Mouse (Mus musculus) left cerebral cortex, adult 9 months (tissue): ENCODE results near the gene Fam161a.

Experiments used
- DNase-seq, 2 experiments: peaks; one replicate each; pipeline ENCODE4 v3.0.0; 2022; ENCODE audit warnings: low spot score in 2 of 2

Gene Fam161a

DNA sequence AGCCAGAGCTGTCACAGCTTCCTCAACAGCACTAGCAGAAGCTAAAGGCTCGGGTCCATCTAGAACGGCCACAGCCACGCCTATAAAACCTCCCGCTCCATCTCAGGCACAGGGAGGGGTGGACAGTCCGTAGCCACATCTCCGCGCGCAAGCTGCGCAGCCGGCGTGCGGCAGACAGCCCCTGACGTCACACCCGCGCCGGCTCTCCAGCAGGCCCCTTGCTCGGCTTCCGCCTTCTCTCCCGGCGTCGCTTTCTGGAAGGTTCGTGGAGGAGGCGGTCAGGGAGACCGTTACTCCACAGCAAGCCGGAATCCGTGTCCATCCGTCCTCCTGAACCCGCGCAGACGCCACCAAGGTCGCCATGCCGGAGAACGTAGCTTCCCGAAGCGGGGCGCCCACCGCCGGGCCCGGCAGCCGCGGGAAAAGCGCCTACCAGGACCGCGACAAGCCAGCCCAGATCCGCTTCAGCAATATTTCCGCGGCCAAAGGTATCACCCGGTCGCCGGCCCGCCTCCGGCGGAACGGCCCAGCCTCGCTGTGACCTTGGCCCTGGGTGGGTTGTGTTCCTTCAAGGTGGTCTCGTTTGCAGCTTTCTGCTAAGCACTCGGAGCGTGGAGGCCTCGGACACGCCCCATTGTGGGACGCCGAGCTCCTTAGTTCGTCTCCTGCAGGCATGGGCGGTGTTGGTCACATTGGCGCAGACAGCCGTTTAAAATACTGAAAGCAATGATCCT is 16.8 kb upstream of the Fam161a start, which contains the start of gene Cct4:
Gene Cct4 (plus strand): TSS at position 127 of the 734 bp plus-strand sequence.
- DNase-seq: peak; percentile 76 to 93

DNA sequence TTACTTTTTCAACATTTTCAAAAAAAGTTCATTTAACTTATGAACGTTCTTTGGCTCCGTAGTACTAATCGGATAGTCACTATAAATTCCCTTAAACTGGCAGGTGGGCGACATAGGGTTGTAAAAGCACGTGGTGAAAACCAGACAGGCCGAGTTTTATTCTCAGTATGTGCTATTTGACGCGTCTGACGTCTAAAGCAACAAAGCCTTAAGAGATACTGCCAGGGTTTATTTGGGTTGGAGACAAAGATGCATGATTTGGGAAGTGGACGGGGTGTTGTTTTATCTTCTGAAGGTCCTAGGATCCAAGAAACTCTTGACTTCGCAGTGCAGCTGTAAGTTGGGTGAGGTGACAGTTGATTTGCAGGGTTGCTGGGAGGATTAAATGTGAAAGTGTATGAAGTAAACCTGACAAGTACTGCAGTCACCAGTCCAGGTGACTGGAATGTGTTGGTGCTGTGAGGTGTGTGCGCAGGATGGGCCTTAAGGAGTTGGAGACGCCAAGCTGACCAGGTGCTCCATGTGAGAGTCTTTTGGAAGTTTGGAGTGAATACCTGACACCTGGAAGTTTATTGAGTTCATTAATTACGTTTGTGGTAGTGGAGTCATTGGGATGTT is 16.0 kb upstream of the Fam161a start:
- DNase-seq: no peak

DNA sequence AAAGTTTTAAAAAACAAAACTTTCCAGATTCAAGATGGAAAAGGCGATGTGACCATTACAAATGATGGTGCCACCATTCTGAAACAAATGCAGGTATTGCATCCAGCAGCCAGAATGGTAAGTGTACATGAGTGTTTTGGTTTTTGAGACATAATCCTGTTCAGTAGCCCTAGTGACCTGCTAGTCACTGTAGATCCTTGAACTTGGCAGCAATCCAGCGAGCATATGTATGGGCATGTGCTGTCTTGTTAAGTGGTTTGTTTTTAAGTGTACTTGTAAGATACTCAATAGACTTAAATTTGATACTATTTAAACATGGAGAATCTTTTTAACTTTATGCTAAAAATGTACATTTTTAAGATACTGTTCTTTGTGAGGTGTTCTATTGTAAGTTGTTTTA is 13.1 kb upstream of the Fam161a start:
- DNase-seq: no peak

DNA sequence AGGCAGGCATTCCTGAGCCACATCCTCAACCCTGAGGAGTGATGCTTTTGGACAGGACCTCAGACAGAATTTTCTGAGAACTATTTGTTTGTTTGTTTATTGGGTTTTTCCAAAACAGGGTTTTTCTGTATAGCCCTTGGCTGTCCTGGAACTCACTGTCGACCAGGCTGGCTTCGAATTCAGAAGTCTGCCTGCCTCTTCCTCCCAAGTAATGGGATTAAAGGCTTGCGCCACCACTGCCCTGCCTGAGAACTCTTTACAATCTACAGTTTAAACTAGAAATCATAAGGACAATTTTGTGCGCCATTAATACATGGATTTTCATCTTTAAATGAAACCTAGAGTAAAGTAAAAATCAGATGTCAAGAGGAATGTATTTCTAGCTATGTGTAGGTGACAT is 11.9 kb upstream of the Fam161a start:
- DNase-seq: no peak

DNA sequence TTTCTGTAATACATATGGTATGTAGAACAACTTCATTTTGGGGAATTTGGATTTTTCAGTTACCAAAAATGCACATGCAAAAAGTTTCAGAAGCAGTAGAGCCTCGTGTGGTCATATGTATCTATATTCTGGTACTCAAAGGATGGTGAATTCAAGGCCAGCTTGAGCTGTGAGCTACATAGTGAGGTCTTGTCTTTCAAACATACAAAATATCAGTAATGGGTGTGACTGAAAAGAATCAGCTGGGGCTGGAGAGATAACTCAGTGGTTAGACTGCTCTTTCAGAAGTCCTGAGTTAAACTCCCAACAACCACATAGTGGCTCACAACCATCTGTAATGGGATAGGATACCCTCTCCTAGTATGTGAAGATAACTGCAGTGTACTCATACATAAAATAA is 9.0 kb upstream of the Fam161a start:
- no peak for DNase-seq

DNA sequence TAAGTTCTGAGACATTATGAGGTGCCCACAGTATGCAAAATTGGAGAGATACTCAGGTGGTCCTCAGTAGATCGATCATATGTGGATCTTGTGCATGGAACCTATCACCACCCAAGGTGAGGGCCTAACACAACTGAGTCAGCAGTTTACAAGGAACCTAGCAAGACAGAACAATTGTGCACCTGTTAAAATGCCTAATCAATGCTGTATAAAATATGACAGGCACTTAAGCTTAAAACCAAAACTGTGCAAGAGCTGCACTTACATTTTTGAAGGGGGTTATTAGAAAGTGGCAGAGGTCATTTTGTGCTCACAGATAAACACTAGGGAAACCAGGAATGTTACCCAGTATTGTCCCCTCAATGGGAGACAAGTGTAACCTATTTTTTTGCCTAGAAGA is 2.1 kb upstream of the Fam161a start:
- DNase-seq: no peak

DNA sequence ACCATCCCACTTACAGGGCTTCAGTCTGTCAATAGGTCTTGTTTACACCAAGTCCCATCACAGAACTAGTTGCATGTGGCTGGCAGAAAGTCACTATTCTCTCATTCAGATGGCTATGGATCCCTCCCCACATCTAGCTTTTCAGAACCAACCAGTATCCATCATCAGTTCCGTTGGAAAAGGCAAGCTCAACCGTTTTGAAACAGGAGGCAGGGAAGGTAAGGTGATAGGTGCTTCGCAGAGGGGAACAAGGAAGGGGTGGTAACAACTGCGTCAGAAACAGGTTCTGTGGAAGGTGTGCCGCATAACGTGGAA is 208 bp upstream of the Fam161a start:
- no peak for DNase-seq

DNA sequence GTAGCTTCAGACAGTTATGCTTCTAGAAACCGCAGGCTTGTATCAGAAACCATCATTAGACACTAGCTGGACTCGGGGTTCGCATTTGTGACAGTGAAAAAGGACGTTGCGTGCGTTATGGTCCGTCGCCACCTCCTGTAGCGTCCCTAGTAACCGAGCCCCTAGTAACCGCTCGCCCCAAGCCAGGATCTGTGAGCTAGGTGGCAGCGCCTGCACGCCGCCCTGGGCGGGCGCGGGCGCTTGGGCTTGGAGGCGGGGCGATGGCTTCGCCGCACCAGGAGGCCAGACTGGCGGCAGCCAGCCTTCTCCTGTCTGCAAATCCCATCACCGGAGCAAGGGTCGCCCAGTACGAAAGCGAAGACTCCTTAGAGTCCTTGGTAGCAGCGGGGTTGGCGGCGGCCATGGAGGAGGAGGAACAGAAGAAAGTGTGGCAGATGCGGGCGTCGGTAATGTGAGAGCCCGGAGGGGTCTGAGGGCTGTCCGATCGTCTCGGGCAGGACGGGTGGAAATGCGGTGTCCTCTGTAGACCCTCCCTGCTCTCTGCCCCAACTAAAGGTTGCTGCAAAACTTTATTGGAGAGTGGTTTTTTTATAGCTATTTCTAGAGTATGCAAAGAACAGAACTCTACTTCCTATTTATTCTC is 971 bp downstream of the Fam161a start:
- peak; percentile 33 to 82 for DNase-seq

DNA sequence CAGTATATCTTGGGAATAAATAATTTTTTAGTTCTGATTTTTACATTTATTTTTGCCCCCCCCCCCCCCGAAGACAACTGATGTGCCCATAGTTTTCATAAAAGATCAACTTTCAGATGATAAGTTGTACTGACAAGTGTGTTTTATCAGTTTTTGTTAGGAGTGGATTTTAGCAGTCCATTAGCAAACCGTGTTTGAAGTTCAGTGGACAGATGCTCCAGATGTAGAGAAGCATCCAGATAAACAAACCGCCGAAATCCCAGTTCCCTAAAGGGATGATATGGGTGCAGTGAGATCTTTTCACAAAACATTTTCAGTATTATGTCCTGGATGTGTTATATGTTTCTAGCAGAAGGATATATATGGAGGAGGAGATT is 1.5 kb downstream of the Fam161a start:
- DNase-seq: no peak

DNA sequence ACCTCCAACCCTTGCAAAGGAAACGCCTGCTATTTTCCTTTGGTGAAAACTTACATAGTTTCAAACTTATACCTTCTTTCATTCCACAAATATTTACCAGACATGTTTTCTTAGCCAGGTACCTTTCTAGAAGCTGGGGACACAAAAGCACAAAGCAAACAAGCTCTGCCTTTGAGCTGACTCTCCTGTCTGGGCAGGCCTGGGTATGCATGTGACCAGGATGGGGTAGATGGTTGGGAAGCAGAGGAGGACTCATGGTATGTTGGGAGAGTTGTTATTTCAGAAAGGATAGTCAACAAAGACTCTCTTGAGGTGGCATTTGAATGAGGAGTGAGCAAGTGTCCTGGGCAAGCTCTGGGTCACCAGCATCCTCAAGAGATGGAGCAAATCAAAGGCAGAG is 5.8 kb downstream of the Fam161a start:
- DNase-seq: no peak

DNA sequence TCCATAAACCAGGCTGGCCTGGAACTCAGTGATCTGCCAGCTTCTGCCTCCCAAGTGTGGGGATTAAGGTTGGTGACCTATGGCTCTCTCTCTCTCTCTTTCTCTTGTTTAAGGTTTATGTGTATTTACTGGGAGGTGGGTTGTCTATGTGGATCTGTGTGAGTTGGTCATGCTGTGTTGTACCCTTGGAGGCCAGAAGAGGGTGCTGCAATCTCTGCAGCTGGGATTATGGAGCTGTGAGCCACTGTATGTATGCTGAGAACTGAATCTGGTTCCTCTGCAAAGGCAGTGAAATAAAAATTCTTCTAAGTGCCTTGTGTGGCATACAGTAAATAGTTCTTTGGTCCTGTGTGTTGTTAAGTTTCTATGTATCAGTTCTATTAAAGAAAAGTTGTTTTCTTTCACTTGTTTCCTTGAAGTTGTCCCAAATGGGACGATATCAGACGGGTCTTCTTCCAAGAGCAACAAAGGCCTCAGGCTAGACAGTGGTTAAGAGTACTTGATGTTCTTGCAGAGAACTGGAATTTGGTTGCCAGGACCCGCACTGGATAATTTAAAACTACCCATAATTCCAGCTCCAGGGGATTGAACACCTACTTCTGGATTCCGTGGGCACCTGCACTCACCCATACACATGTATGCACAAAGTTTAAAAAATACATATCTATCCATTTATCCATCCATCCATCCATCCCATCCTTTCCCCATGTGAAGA is 6.4 kb downstream of the Fam161a start:
- no peak for DNase-seq

DNA sequence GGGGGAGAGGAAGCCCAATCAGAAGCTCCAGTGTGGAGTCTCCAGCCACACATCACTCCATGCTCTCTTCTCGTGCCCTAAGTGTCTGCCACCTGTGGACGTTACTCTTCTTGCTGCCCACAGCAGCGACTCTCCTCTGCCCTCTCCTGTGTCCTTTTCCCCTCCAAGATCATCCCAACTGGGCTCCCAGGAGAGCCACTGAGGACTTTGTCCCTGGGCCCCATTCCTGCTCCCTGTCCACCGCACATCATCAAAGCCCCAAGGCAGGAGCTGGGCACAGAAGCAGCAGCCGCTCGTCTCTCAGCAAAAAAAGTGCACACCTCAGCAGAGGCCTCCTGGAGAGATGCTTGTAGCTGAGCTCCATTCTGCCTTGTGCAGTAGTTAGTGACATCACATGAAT is 7.7 kb downstream of the Fam161a start:
- no peak for DNase-seq

DNA sequence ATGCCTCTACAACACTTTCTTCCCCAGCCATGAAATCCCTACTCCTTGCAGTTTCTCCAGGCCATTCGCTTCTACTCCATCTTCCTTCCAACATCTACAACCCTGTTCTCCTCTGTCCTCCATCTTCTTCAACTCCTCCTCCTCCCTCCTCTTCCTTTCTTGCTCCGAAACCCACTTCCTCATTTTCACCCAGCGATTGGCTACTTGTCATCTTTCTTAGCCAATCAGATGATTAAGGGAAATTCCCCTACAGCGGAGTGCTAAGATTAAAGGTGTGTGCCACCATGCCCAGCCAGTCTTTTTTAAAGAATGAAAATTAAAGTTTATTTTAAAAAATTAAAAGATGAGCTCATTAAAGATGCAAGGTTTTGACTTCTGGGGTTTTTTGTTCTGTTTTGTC is 10.6 kb downstream of the Fam161a start:
- DNase-seq: no peak

DNA sequence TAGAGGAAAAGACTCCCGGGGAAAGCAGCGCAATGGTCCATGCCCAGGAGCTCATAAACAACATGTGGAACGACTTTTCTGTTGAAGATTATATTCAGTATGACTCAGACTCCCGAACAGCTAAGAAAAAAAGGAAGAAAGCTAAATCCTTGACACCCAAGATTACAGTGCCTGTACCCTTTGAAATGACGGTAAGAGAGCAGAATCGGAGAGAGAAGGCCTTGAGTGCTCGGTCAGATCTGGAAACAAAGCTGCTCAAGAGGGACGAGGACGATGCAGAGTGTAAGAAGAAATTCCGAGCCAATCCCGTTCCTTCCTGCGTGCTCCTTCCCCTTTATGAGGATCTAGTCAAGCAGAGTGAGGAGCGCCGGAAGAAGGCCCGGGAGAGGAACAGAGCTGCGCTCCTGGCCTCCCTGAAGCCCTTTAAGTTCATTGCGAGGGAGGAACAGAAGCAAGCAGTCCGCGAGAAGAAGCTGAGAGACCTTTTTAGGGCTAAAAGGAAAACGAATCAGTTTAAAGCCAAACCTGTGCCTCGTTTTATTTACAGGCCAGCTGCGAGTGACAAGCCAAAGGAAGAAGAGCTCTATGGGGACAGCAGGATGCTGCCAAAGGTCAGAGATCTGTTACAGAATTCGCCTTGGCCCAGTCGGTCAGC is 12.9 kb downstream of the Fam161a start:
- DNase-seq: no peak

DNA sequence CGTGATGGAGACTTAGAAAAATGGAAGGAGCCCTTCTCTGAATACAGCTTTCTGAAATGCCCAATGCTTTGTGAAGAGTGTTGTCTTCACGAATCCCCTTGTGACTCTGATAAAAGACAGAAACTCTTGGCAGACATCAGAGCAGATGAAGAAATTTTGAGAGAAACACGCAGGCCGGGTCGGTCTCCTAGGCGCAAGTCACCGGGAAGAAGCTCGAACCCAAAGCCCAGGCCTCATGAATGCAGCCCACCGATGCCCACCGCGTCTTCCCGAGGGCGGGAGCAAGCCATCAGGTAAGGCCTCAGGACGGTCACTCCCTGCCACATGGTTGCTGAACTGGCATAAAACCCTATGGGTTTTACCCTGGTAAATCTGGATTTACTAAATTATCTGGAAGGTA is 13.5 kb downstream of the Fam161a start:
- no peak for DNase-seq

DNA sequence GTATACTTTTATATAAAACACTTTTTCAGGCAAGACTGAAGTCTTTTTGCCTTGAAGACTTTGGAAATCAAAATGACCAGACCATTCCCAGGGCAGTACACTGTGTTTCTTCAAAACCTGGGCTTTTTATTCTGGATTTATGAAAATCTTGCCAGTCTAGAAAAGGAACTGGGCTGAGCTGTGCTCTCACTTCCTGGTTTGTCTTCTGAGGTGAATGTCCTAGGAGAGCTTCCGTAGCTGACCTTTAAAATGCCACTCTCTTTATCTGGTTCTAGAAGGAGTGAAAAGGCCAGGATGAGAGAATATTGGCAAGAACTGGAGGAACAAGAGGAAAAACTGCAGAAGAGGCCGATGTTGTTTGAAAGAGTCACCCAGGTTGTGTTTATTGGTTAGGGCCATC is 15.8 kb downstream of the Fam161a start:
- no peak for DNase-seq

DNA sequence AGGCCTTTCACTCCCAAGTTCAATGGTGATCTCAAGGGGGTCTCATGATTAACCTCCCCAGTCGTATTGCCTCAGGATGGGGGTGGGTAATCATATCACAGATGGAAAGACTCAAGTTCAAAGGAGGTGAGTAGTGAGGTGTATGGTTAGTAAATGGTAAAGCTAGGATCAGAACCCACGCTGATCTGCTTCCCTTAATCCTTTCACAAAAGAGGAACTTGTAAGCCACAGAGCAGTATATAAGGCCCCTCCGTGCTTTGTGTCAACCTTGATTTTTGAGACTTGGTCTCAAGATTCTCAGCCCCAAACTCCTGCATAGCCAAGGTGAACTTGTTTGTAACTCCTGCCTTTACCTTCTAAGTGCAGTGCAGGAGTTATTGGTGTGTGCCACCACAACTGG is 16.8 kb downstream of the Fam161a start:
- no peak for DNase-seq

DNA sequence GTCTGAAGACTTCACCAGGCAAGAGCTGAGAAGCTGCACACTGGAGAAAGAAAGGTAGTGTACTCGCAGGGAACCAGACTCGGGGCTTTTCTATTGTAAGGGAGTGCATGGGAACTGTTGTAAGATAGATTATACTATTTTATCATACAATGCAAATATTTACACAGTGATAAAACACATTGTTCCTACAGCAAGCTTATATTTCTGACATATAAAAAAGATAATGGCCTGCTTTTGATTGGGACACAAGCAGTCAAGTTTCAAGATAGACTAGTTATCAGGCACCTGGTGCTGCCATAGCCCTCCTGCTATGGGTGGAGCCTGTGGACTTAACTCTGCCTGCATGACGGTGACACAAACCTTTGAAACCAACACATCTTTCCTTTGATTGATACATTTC is 21.6 kb downstream of the Fam161a start:
- no peak for DNase-seq

DNA sequence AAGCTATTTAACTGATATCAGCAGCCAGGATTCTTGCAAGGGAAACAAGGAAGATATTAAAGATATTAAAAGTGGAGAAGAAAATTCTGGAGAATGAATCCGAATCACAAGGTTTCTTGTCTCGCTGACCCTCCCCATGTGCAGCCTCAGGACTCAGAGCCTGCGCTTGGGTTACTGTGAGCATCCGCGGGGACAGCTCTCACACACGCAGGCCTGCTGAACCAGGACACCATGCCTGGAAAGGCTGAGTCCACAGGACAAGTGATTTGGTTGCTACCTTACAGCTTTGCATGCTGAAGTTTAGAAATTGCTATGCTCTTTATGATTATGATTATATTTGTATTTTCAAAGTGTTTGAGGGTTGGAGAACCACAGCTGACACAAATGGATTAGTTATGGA is 22.1 kb downstream of the Fam161a start:
- DNase-seq: no peak

DNA sequence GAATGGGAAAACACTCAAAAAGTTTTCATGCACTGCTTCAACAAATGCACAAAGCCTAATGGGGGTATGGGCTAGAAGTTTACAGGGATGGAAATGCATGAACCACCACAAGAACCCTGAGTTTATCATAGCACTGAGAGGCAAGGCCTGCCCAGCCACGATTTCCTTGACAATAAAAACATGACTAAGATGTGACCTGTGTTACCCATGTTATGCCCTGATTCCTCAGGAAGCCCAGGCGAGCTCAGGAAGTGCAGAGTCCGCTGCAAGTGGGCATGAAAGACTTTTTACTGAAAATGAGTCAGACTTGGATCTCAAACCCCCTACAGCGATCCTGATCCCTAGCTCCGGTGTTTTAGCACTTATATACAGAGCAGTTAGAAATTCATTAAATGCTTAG is 39.9 kb downstream of the Fam161a start:
- DNase-seq: no peak

DNA sequence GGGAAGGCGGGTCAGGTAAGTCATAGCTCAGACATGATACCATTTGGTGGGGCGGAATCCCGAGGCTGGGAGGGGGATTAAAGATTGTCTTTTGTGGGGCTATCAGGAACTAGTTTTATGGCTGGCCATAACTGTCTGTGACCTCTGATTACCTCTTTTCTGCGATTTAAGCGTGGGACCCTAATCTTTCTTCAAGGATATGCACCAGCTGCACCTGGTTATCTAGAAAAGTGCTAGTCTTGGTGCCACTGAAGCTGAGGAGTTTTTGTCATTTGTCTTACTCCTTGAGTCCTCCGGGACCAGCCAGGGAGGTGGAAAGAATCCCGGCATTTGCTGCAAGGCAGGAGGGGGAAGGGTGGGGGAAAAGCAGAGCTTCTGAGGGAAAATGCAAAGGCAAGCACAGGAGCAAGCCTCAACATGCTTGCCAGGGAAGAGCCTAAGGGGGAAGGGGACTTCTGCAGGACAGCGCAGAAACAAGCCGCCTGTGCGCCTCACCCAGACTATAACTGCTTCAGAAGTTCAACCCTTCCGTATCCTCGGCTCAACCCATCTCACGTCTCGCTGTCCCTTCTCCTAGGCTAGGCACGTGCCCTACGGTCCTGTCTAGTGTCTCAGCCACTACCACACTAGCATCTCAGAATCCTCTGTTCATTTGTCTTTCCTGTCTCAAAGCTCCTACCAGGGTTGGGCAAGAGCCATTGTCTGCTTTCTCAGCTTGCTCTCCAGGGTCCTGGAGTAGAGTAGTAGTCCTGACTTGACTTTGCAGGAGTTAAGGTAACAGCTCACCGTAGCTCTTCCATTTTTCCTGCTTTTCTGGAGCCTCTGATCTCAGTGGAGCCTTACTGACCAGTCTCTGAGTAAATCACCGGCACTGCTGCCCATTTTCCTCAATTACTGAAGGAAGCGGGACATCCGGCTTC is 40.6 kb downstream of the Fam161a start:
- DNase-seq: no peak
